Mouse (Mus musculus): ENCODE measurements around the gene Selenoo. TPM values are rescaled to one million over a fixed set of nuclear protein-coding genes. Genes with fewer than 3 reads are reported as not detected.

The Selenoo gene
- polyA plus RNA-seq, 2 experiments: 7.4 to 8.9 TPM

DNA sequence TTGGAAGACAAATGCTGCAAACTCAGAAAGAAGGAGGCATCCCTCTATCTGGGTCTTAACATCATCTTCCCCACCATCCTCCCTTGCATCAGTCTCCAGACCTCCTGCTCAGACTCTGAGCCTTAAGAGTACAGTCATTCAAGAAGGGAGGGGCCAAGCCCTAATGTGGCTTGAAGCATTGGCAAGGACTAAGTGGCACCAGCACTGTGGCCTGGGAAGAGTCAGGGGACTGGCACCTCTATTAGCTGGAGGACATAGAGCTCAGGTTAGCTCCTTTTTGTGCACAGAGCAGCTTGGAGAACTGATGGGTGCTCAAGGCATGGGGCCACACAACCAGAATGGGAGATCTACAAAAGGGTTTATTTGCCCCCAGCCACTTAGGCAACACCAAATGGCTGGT, 41.4 kb downstream of the Selenoo start:
- no peak for ATAC-seq (ENCODE audit: insufficient read depth)
- H3K4me3 ChIP-seq (ENCODE audit: insufficient read depth in 1 of 2, low read depth in 2 of 2, low read length in 2 of 2): no peak overlapping the region
- TF ChIP-seq CTCF (IDR thresholded peaks at IDR 0.05; ENCODE audit: low read depth) (no peak), EP300 (IDR thresholded peaks at IDR 0.05; ENCODE audit: low read depth) (no peak)
- no peaks in the 10 kb centered on the region for H3K9me3 ChIP-seq (ENCODE audit: control insufficient read depth, low read length)
- no peaks in the 10 kb centered on the region for H3K36me3 ChIP-seq (replicated peaks; ENCODE audit: control insufficient read depth, insufficient read depth, low read depth)
- no peak for DNase-seq (ENCODE audit: low read depth in 3 of 3, low spot score in 3 of 3)
- H3K4me1 ChIP-seq (replicated peaks; ENCODE audit: control insufficient read depth in 2 of 2, insufficient read depth in 2 of 2, low read length in 1 of 2): peaks cover 5 to 10% of the 10 kb centered on the region in 2 experiments
- H3K27ac ChIP-seq: no peak overlapping the region
- no peaks in the 10 kb centered on the region for H3K27me3 ChIP-seq (ENCODE audit: control insufficient read depth, insufficient read depth, low read length)
- H3K4me2 ChIP-seq (ENCODE audit: low read depth): no peak overlapping the region
- no peak overlapping the region for H3K9ac ChIP-seq (replicated peaks)

DNA sequence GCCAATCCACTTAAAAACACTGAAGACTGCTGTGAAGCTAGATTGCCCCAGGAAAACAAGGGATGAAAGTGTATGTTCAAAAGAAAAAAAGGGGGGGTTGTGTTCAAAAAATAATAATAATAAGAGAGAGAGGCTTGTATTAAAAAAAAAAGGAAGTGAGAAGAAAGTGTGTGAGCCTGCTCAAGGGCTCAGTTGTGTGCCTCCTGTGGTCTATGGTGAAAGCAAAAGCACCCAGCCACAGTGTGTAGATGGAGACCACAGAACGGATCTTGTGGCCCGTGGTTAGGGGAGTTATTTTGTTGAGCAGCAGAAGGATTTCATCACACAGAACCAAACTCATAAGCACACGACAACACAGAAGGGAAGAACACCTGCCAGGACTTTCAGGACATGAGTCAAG, 42.4 kb downstream of the Selenoo start:
- H3K27ac ChIP-seq: no peak overlapping the region
- H3K36me3 ChIP-seq (replicated peaks; ENCODE audit: control insufficient read depth, insufficient read depth, low read depth): no peaks in the 10 kb centered on the region
- no peak overlapping the region for H3K4me3 ChIP-seq (ENCODE audit: insufficient read depth in 1 of 2, low read depth in 2 of 2, low read length in 2 of 2)
- H3K9ac ChIP-seq (replicated peaks): no peak overlapping the region
- no peak for TF ChIP-seq CTCF (IDR thresholded peaks at IDR 0.05; ENCODE audit: low read depth)
- no peak for TF ChIP-seq EP300 (IDR thresholded peaks at IDR 0.05; ENCODE audit: low read depth)
- WGBS (ENCODE audit: insufficient replicate concordance): 13% methylated on average over 3 of the region's 3 CpGs
- H3K4me2 ChIP-seq (ENCODE audit: low read depth): no peak overlapping the region
- no peaks in the 10 kb centered on the region for H3K27me3 ChIP-seq (ENCODE audit: control insufficient read depth, insufficient read depth, low read length)
- H3K4me1 ChIP-seq (replicated peaks; ENCODE audit: control insufficient read depth in 2 of 2, insufficient read depth in 2 of 2, low read length in 1 of 2): peaks cover 5 to 10% of the 10 kb centered on the region in 2 experiments
- peak in 1 of 3 experiments; percentile 39 for DNase-seq (ENCODE audit: low read depth in 3 of 3, low spot score in 3 of 3)
- ATAC-seq (ENCODE audit: insufficient read depth): no peak
- no peaks in the 10 kb centered on the region for H3K9me3 ChIP-seq (ENCODE audit: control insufficient read depth, low read length)

DNA sequence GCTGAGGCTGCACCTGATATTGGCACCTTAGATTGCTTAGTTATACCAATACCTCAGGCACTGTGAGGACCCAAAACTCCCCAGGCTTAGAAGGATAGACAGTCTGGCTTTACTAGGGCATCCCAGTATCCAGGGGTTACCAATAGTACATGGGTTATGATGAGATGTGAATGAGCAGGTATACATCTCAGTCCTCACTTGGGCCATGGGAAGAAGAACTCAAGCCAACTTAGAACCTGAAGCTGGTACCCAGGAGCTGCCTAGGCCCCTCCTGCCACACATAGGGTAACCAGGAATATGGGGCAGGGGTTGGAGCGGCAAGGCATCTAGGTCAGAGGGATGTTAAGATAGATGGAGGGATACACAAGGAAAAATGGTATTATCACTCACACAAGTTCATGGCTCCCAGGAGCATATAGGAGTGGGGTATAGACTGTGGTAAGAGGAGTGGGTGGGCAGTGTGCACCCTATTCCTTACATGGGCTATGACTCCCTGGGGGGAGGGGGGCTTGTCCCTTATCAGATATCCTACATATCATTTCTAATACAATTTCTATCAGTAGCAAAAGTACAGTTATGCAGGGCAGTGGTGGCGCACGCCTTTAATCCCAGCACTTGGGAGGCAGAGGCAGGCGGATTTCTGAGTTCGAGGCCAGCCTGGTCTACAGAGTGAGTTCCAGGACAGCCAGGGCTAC, 47.7 kb downstream of the Selenoo start:
- H3K9me3 ChIP-seq (ENCODE audit: control insufficient read depth, low read length): no peaks in the 10 kb centered on the region
- TF ChIP-seq CTCF (IDR thresholded peaks at IDR 0.05; ENCODE audit: low read depth): no peak
- TF ChIP-seq EP300 (IDR thresholded peaks at IDR 0.05; ENCODE audit: low read depth): no peak
- no peak overlapping the region for H3K4me3 ChIP-seq (ENCODE audit: insufficient read depth in 1 of 2, low read depth in 2 of 2, low read length in 2 of 2)
- H3K27me3 ChIP-seq (ENCODE audit: control insufficient read depth, insufficient read depth, low read length): peaks cover 37% of the 10 kb centered on the region
- no peak overlapping the region for H3K27ac ChIP-seq
- WGBS (ENCODE audit: insufficient replicate concordance): 67% methylated on average over 5 of the region's 5 CpGs
- no peak overlapping the region for H3K4me2 ChIP-seq (ENCODE audit: low read depth)
- no peak overlapping the region for H3K9ac ChIP-seq (replicated peaks)
- no peaks in the 10 kb centered on the region for H3K4me1 ChIP-seq (replicated peaks; ENCODE audit: control insufficient read depth in 2 of 2, insufficient read depth in 2 of 2, low read length in 1 of 2)
- no peaks in the 10 kb centered on the region for H3K36me3 ChIP-seq (replicated peaks; ENCODE audit: control insufficient read depth, insufficient read depth, low read depth)
- ATAC-seq (ENCODE audit: insufficient read depth) (no peak), DNase-seq (ENCODE audit: low read depth in 3 of 3, low spot score in 3 of 3) (no peak)

DNA sequence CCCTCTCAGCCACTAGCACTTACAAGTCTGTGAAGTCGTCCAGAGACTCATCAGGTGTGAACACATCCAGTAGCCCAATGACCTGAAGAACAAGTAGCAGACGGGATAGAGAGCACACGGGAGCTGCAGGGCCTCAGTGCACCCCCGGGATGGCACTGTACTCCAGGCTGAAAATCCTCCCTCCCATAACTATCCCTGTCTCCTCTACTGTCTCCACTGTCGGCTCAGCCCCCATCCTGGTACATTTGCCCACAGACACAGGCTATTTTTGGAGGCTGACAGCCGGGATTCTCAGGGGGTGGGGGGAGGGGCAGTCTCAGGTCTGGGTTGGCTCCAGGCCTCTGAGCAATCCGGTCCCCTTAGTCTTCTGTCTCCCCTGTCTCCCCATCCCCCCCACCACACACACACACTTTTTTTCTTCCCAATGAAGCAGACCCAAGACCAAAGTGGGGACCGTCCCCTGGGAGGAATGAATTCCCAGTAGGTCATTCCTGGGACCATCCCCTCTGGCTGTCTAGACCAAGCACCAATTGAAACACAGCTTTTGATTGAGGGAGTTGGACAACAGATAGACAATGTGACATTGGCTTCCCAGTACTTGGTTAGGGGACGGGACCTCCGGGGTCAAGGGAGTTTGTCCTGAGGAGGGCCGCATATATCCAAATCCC, 48.6 kb downstream of the Selenoo start:
- no peak overlapping the region for H3K4me2 ChIP-seq (ENCODE audit: low read depth)
- no peak overlapping the region for H3K9ac ChIP-seq (replicated peaks)
- H3K9me3 ChIP-seq (ENCODE audit: control insufficient read depth, low read length): no peaks in the 10 kb centered on the region
- H3K27ac ChIP-seq: no peak overlapping the region
- H3K4me1 ChIP-seq (replicated peaks; ENCODE audit: control insufficient read depth in 2 of 2, insufficient read depth in 2 of 2, low read length in 1 of 2): no peaks in the 10 kb centered on the region
- TF ChIP-seq EP300 (IDR thresholded peaks at IDR 0.05; ENCODE audit: low read depth): no peak
- TF ChIP-seq CTCF (IDR thresholded peaks at IDR 0.05; ENCODE audit: low read depth): no peak
- peaks cover 44% of the 10 kb centered on the region for H3K27me3 ChIP-seq (ENCODE audit: control insufficient read depth, insufficient read depth, low read length)
- WGBS (ENCODE audit: insufficient replicate concordance): 54% methylated on average over 11 of the region's 11 CpGs
- no peak for DNase-seq (ENCODE audit: low read depth in 3 of 3, low spot score in 3 of 3)
- no peak overlapping the region for H3K4me3 ChIP-seq (ENCODE audit: insufficient read depth in 1 of 2, low read depth in 2 of 2, low read length in 2 of 2)
- no peak for ATAC-seq (ENCODE audit: insufficient read depth)
- no peaks in the 10 kb centered on the region for H3K36me3 ChIP-seq (replicated peaks; ENCODE audit: control insufficient read depth, insufficient read depth, low read depth)

DNA sequence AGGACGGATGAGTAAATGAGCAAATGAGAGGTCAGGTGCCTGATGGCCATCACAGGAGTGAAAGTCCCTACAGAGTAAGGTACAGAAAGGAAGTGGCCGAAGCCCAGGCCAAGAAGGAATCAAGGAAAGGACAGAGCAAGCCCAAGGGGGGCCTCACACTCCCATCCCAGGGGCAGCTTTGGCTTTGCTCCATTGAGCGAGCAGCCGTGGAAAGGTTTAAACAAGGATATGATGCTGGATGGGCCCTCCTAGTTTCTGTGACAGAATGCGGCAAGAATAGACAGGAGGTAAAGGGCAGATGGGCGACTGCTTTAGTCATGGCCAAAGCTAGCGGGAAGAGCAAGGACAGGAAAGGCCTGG, 49.1 kb downstream of the Selenoo start:
- H3K4me1 ChIP-seq (replicated peaks; ENCODE audit: control insufficient read depth in 2 of 2, insufficient read depth in 2 of 2, low read length in 1 of 2): no peaks in the 10 kb centered on the region
- no peak for TF ChIP-seq EP300 (IDR thresholded peaks at IDR 0.05; ENCODE audit: low read depth)
- no peak for TF ChIP-seq CTCF (IDR thresholded peaks at IDR 0.05; ENCODE audit: low read depth)
- no peak overlapping the region for H3K9ac ChIP-seq (replicated peaks)
- ATAC-seq (ENCODE audit: insufficient read depth) (no peak), DNase-seq (ENCODE audit: low read depth in 3 of 3, low spot score in 3 of 3) (no peak)
- H3K27ac ChIP-seq: no peak overlapping the region
- no peak overlapping the region for H3K4me2 ChIP-seq (ENCODE audit: low read depth)
- no peaks in the 10 kb centered on the region for H3K9me3 ChIP-seq (ENCODE audit: control insufficient read depth, low read length)
- H3K27me3 ChIP-seq (ENCODE audit: control insufficient read depth, insufficient read depth, low read length): peaks cover 48% of the 10 kb centered on the region
- no peaks in the 10 kb centered on the region for H3K36me3 ChIP-seq (replicated peaks; ENCODE audit: control insufficient read depth, insufficient read depth, low read depth)
- 63% methylated on average over 7 of the region's 7 CpGs for WGBS (ENCODE audit: insufficient replicate concordance)
- no peak overlapping the region for H3K4me3 ChIP-seq (ENCODE audit: insufficient read depth in 1 of 2, low read depth in 2 of 2, low read length in 2 of 2)
